Mouse (Mus musculus) intestine, embryonic 16.5 days (tissue): ENCODE measurements around the gene Slc24a4. TPM values are rescaled to one million over a fixed set of nuclear protein-coding genes. Genes with fewer than 3 reads are reported as not detected.

Experiments used
- ATAC-seq: fragments of 200-750 bp; cut with Nextera tagmentation; 2 replicates; pipeline ENCODE4 v1.8.0; 2017; ENCODE audit warnings: moderate TSS enrichment, moderate library complexity
- H3K27ac ChIP-seq: fragments of 300-500 bp; sonication (generic); 2 replicates; pipeline ENCODE4 v1.5.1; 2014; ENCODE audit warnings: mild to moderate bottlenecking, low read length
- H3K27me3 ChIP-seq: fragments of 300-500 bp; sonication (generic); replicated peaks from 2 replicates; pipeline ENCODE4 v1.6.1; 2014; ENCODE audit warnings: low read length, control low read depth, mixed read lengths; ENCODE audit not compliant: control insufficient read depth, insufficient read depth
- H3K36me3 ChIP-seq: fragments of 300-500 bp; sonication (generic); 2 replicates; pipeline ENCODE4 v1.6.1; 2014; ENCODE audit warnings: low read length, control low read depth; ENCODE audit not compliant: control insufficient read depth, insufficient read depth
- H3K4me1 ChIP-seq: fragments of 300-500 bp; sonication (generic); 2 replicates; pipeline ENCODE4 v1.6.1; 2014; ENCODE audit warnings: low read length, control low read depth, mixed read lengths; ENCODE audit not compliant: control insufficient read depth, insufficient read depth
- H3K4me2 ChIP-seq: fragments of 300-500 bp; sonication (generic); 2 replicates; pipeline ENCODE4 v1.6.1; 2014; ENCODE audit warnings: low read depth, low read length, control low read depth
- H3K4me3 ChIP-seq: fragments of 300-500 bp; sonication (generic); 2 replicates; pipeline ENCODE4 v1.5.1; 2014; ENCODE audit warnings: mild to moderate bottlenecking, low read length
- H3K9ac ChIP-seq: fragments of 300-500 bp; sonication (generic); 2 replicates; pipeline ENCODE4 v1.6.1; 2014; ENCODE audit warnings: low read depth, low read length
- H3K9me3 ChIP-seq: fragments of 300-500 bp; sonication (generic); 2 replicates; pipeline ENCODE4 v1.6.1; 2016; ENCODE audit warnings: low read length, control low read depth; ENCODE audit not compliant: control insufficient read depth
- WGBS: fragments of 180-500 bp; shearing (Covaris S2); extraction: QIAGEN DNeasy Blood & Tissue Kit; methylation state at CpG from one replicate; pipeline ENCODE4 v1.1.7; 2014; 5-methylcytosine and 5-hydroxymethylcytosine counted together
- polyA plus RNA-seq: library from polyadenylated mRNA; unstranded; fragments of >200 nt; fragmentation: Nextera tagmentation; extraction: Ambion mirVana; gene quantifications from 2 replicates; pipeline ENCODE4 v1.2.1, GENCODE M21; 2015

Slc24a4 gene
- polyA plus RNA-seq, 1 experiment from 2014 or later = 0.75 TPM

GRCm38 (mm10) chr12:102225165-102225564 is 96.6 kb downstream of the Slc24a4 start:
- no peak for ATAC-seq
- Histone ChIP-seq H3K36me3 (no peaks in the 10 kb centered on the region), H3K27me3 (no peaks in the 10 kb centered on the region), H3K4me3 (no peak overlapping the region), H3K4me1 (no peaks in the 10 kb centered on the region), H3K4me2 (no peak overlapping the region), H3K9me3 (no peaks in the 10 kb centered on the region), H3K27ac (no peak overlapping the region), H3K9ac (no peak overlapping the region)
- WGBS = 34% methylated on average over 3 of the region's 3 CpGs

- H3K4me1 ChIP-seq = no peaks in the 10 kb centered on the region
- no peak overlapping the region for H3K27ac ChIP-seq
- no peak overlapping the region for H3K9ac ChIP-seq
- ATAC-seq = no peak
- no peak overlapping the region for H3K4me2 ChIP-seq
- no peak overlapping the region for H3K4me3 ChIP-seq
- no peaks in the 10 kb centered on the region for H3K9me3 ChIP-seq
- H3K36me3 ChIP-seq = no peaks in the 10 kb centered on the region
- 72% methylated on average over 3 of the region's 3 CpGs for WGBS
- no peaks in the 10 kb centered on the region for H3K27me3 ChIP-seq
Observed at GRCm38 (mm10) chr12:102235551-102235950, 107.0 kb downstream of the Slc24a4 start.

DNA sequence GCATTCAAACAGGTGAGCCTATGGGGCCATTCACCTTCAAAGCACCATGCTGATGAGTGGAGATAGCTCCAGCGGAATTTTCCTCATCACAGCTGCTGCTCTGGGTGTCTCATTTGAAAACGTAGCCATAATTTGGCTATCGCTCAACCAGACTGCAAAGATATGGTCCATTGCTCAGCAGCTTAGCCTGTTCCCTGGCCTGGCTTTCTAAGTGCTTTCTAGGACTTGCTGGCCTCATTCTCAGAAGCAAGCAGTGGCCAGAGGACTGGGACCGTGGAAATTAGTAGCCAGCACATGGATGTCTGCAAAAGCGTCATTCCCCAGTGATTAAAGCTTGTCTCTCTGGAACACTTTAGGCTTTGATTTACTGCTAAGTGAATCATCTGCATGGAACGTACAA is 107.8 kb downstream of the Slc24a4 start:
- no peak overlapping the region for H3K4me2 ChIP-seq
- WGBS = 80% methylated on average over 6 of the region's 6 CpGs
- H3K27ac ChIP-seq = no peak overlapping the region
- no peak for ATAC-seq
- no peak overlapping the region for H3K4me3 ChIP-seq
- no peak overlapping the region for H3K9ac ChIP-seq
- H3K9me3 ChIP-seq = no peaks in the 10 kb centered on the region
- no peaks in the 10 kb centered on the region for H3K36me3 ChIP-seq
- H3K4me1 ChIP-seq = no peaks in the 10 kb centered on the region
- H3K27me3 ChIP-seq = no peaks in the 10 kb centered on the region

GRCm38 (mm10) chr12:102242076-102242722 is 113.7 kb downstream of the Slc24a4 start:
- Histone ChIP-seq H3K4me3 (no peak overlapping the region), H3K27ac (no peak overlapping the region), H3K36me3 (no peaks in the 10 kb centered on the region), H3K4me1 (no peaks in the 10 kb centered on the region), H3K9ac (no peak overlapping the region), H3K4me2 (no peak overlapping the region), H3K27me3 (no peaks in the 10 kb centered on the region), H3K9me3 (no peaks in the 10 kb centered on the region)
- ATAC-seq = 0 out of 2 replicates have a peak, but pooled peaks have one; percentile 42
- WGBS = 47% methylated on average over 6 of the region's 6 CpGs

- ATAC-seq = no peak
- no peaks in the 10 kb centered on the region for H3K36me3 ChIP-seq
Observed at GRCm38 (mm10) chr12:102243915-102244314, 115.4 kb downstream of the Slc24a4 start.

DNA sequence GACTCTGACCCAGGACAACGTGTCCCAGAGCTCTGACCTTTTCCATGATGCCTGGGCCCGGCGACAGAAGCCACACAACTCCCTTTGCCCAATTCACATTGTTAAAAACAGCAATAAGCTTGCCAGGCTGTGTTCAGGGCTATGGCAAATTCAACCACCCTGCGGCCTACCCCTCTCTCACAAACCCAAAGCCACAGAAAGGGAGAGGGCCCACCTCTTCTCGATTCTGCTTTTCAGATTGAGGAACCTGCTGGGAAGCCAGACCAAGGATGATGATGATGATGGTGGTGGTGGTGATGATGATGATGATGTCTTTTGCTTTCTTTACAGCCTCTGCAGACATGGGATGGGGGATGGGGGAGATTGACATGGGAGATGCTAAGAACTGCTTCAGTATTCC is 117.7 kb downstream of the Slc24a4 start:
- ATAC-seq = no peak
- WGBS = 93% methylated on average over 5 of the region's 5 CpGs
- no peak overlapping the region for H3K27ac ChIP-seq
- no peaks in the 10 kb centered on the region for H3K36me3 ChIP-seq
- no peak overlapping the region for H3K4me3 ChIP-seq
- no peaks in the 10 kb centered on the region for H3K27me3 ChIP-seq
- no peak overlapping the region for H3K9ac ChIP-seq
- no peak overlapping the region for H3K4me2 ChIP-seq
- H3K4me1 ChIP-seq = no peaks in the 10 kb centered on the region
- no peaks in the 10 kb centered on the region for H3K9me3 ChIP-seq

More at GRCm38 (mm10) chr12:102243915-102244314, 115.4 kb downstream of the Slc24a4 start:
- Histone ChIP-seq H3K4me3 (no peak overlapping the region), H3K4me2 (no peak overlapping the region), H3K4me1 (no peaks in the 10 kb centered on the region), H3K9ac (no peak overlapping the region), H3K9me3 (no peaks in the 10 kb centered on the region), H3K27me3 (no peaks in the 10 kb centered on the region), H3K27ac (no peak overlapping the region)
- WGBS = 29% methylated on average over 1 of the region's 1 CpGs

DNA sequence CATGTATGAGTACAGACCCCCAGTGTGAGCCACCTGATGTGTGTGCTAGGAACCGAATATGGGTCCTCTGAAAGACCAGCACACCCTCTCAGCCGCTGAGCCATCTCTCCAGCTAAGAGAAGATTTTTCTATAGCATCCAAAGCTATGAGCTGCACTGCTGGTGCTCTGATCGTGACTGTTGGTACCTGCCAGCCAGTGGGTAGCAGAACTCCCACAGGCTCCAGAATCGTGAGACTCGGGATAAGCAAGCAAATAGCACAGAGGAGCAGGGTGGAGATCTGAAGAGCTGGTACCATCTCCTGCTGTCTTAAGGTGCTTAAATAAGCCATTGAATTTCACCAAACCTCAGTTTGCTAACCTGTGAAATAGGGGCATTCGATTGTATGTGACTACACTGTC is 119.6 kb downstream of the Slc24a4 start:
- Histone ChIP-seq H3K36me3 (no peaks in the 10 kb centered on the region), H3K9ac (no peak overlapping the region)
- no peak for ATAC-seq

GRCm38 (mm10) chr12:102250316-102250715 is 121.8 kb downstream of the Slc24a4 start:
- no peak for ATAC-seq
- Histone ChIP-seq H3K9ac (no peak overlapping the region), H3K4me3 (no peak overlapping the region), H3K36me3 (no peaks in the 10 kb centered on the region), H3K27ac (no peak overlapping the region), H3K27me3 (no peaks in the 10 kb centered on the region), H3K9me3 (no peaks in the 10 kb centered on the region), H3K4me2 (no peak overlapping the region), H3K4me1 (no peaks in the 10 kb centered on the region)
- WGBS = 86% methylated on average over 4 of the region's 4 CpGs

More for the DNA sequence above, 119.6 kb downstream of the Slc24a4 start:
- 94% methylated on average over 6 of the region's 6 CpGs for WGBS
- H3K27me3 ChIP-seq = no peaks in the 10 kb centered on the region
- H3K4me1 ChIP-seq = no peaks in the 10 kb centered on the region
- no peak overlapping the region for H3K4me3 ChIP-seq
- no peaks in the 10 kb centered on the region for H3K9me3 ChIP-seq
- no peak overlapping the region for H3K4me2 ChIP-seq
- H3K27ac ChIP-seq = no peak overlapping the region

GRCm38 (mm10) chr12:102251070-102251469 is 122.5 kb downstream of the Slc24a4 start:
- Histone ChIP-seq H3K27ac (no peak overlapping the region), H3K4me1 (no peaks in the 10 kb centered on the region), H3K9me3 (no peaks in the 10 kb centered on the region), H3K27me3 (no peaks in the 10 kb centered on the region), H3K9ac (no peak overlapping the region), H3K36me3 (no peaks in the 10 kb centered on the region), H3K4me2 (no peak overlapping the region), H3K4me3 (no peak overlapping the region)
- no peak for ATAC-seq
- WGBS = 77% methylated on average over 3 of the region's 3 CpGs

- Histone ChIP-seq H3K4me3 (no peak overlapping the region), H3K9me3 (no peaks in the 10 kb centered on the region)
- WGBS = 63% methylated on average over 3 of the region's 3 CpGs
Observed at GRCm38 (mm10) chr12:102251985-102252384, 123.5 kb downstream of the Slc24a4 start.

More at GRCm38 (mm10) chr12:102251985-102252384, 123.5 kb downstream of the Slc24a4 start:
- Histone ChIP-seq H3K27me3 (no peaks in the 10 kb centered on the region), H3K4me1 (no peaks in the 10 kb centered on the region), H3K4me2 (no peak overlapping the region), H3K27ac (no peak overlapping the region), H3K9ac (no peak overlapping the region), H3K36me3 (no peaks in the 10 kb centered on the region)
- no peak for ATAC-seq
